Mouse (Mus musculus): ENCODE data around the gene Cenpl.
"Not testable (repeated sequence)": the region's sequence is repeated elsewhere in the genome, so short reads cannot be mapped to it uniquely, and the experiment has no call there.

Cenpl gene

DNA sequence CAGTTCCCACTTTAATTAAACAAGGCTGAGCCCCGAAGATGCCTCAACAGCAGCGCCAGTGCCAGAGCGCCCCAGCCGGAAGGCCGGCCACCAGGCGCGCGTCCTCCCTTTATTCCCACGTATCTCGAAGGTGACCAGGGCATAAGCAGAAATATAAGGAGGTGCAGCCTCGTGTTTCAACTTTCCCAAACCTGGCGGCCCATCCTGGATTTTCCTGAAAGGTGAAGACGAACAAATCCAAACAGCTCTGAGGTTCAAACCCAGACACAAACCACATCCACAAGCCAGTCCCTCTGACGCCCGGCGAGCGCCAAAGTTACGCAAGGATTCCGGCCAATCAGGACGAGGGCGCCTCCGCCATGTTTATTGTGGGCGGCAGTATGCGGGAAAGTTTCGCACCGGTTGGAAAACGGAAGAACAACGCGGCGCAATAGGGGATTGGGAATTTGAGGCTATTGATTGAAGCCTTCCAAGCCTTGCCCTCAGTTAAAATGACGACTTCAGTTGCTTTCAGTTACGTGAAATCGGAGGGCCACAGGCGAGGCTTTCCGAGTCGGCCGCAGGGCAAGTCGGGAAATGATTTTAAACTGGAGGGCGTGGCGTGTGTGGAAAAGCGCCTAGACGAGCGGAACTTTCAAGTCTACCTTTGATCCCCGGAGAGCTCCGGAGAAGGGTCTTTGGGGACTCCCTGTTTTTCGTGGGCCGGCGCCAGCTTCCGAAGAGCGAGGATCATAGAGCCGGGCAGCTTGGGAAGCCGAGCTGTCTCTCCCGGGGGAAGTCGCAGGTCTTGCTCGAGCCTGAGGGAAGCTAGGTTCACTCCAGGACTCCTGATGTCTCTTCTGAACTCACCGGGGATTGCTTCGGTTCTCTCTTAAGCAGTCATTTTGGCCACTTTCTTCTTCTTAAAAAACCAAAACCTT lies at the start of gene Cenpl, which contains the start of gene Dars2:
Gene Cenpl (plus strand): TSS at position 362 of the 920 bp plus-strand sequence.
Gene Dars2 (minus strand): TSS at position 307 of the 920 bp plus-strand sequence.
- DNase-seq (ENCODE audit: low read depth, low spot score): peak; percentile 88

DNA sequence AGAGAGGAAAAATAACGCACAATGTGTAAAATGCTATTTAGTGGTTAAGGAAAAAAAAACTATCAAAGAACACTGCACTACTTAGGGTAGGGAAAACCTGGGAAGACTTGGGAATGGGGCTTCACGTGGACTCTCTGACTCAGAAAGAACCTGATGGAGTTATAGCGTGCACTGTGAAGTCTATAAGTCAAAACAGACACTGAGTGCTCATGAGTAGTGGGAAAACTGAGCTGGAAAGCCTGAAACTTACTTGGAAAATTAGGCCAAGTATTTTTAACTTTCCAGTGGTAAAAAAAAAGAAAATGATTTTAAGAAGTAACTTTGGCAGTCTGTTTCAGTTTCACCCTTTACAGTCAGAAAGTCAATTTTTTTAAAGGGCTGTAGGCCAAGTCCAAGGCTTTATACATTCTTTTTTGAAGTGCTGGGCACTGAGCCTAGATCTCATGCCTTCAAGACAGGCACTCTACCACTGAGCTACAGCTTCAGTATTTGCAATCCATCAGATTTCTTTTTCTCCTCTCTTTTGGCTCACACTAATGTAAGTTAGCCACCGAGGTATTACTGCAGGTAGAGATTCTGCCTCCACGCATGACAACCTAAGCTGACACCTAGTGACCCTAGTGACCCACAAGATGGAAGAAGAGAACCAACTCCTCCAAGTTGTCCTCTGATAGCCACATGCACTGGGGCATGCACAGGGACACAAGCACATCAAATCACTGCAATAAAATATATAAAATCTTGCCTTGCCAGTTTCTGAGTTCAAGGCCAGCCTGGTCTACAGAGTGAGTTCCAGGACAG lies 44.9 kb upstream of the Cenpl start:
- no peak for DNase-seq (ENCODE audit: low read depth, low spot score)

DNA sequence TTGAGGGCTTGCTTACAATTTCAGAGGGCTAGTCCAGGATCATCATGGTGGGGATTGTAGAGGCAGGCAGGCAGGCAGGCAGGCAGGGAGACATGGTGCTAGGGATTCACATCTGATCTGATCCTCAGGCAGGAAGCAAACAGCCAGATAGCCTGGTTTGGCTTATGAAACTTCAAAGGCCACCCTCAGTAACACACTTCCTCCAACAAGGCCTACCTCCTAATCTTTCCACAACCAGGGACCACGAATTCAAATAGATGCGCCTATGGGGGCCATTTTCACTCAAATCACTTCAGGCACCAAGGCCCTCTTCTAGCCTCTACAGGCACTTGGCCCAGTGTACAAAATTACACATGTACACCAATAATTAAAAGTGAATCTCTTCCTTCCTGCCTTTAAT lies 43.3 kb upstream of the Cenpl start:
- DNase-seq (ENCODE audit: low read depth, low spot score): no peak

DNA sequence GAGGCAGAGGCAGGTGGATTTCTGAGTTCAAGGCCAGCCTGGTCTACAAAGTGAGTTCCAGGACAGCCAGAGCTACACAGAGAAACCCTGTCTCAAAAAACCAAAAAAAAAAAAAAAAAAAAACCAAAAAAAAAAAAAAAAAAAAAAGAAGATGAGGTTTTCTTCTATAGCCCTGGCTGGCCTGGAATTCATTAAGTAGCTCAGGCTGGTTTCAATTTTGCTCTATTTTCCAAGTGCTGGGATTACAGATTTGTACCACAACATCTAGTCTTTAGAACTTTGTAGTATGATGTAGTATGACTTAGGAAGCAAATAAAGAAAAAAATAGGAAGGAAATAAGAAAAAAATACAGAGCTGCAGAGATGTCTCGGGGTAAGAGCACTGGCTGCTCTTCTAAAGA lies 42.1 kb upstream of the Cenpl start:
- DNase-seq (ENCODE audit: low read depth, low spot score): not testable (repeated sequence)

DNA sequence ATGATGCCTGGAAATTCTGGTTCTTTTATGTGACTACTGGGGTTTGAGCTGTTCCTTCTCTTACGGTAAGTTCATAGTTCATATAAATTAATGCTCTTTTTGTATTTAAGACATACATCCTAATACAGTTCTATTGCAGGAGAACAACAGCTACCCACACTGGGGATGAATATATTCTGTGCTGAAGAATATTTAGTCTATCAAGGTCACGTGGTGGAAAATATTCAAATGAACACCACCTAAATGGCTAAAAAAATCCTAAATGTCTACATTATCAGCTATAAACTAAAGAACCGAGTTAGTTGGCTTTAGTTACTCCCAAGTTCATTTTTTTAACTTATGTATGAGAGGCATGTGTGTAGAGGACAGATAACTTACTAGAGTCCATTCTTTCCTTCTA lies 40.5 kb upstream of the Cenpl start:
- no peak for DNase-seq (ENCODE audit: low read depth, low spot score)

DNA sequence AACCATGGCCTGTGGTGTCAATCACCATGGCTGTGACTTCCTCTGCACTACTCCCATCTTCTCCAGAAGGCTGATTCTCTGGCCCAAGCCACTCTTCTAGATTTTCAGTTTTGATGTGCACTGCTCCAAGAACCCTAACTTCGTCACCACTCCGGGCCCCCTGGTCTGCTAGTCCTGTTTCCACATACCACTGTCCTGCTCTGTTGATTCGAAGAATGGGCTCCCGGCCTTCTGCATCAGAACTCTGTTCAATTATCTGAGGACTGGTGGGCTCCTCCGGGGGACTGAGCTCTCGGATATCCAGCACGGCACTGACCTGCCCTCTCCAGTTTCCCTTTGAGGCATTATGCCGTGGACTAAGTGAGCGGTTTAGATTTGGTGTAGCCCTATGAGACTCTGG lies 38.6 kb upstream of the Cenpl start:
- no peak for DNase-seq (ENCODE audit: low read depth, low spot score)

DNA sequence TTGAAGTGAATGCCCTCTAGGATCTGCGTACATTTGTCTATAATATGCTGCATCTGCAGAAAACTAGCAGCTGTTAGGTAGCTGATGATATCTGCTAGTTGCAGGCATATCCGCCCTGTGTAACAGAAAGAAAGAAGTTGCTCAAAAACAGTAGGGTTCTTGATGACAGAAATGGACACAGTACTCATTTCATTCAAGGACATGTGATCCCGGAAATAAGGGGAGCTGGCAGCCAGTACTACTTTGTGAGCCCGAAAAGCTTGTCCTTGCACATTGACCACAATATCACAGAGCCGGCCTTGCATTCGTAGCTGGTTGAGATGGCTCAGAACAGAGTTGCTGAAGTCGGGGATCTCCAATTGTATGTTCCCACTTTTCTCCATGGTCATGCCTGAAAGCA lies 38.2 kb upstream of the Cenpl start:
- no peak for DNase-seq (ENCODE audit: low read depth, low spot score)

DNA sequence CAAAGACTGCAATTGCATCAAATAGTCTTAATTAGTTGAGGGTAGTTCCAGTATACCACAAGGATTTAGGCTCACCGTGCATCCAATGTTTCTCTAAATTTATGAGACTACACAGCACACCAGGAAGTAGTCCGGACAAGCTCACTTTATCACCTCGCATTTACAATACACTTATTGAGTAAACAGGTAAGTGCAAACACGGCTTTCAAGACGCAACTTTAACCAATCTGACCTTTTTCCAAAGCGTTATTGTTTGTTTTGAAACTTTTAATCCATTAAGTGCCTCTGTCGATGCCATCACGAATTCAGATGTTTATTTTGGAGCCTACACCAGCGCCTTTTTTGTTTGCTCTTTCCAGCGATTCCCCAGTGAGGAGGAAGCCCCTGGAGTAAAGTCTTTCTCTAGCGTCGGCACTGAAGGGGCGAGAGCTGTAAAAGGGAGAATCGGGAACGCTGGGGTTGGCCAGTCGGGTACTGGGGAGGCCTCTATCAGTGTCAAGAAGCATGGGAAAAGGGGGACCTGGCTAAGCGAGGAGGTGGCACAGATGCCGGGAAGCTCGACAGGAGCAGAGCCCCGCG lies 36.6 kb upstream of the Cenpl start:
- no peak for DNase-seq (ENCODE audit: low read depth, low spot score)

DNA sequence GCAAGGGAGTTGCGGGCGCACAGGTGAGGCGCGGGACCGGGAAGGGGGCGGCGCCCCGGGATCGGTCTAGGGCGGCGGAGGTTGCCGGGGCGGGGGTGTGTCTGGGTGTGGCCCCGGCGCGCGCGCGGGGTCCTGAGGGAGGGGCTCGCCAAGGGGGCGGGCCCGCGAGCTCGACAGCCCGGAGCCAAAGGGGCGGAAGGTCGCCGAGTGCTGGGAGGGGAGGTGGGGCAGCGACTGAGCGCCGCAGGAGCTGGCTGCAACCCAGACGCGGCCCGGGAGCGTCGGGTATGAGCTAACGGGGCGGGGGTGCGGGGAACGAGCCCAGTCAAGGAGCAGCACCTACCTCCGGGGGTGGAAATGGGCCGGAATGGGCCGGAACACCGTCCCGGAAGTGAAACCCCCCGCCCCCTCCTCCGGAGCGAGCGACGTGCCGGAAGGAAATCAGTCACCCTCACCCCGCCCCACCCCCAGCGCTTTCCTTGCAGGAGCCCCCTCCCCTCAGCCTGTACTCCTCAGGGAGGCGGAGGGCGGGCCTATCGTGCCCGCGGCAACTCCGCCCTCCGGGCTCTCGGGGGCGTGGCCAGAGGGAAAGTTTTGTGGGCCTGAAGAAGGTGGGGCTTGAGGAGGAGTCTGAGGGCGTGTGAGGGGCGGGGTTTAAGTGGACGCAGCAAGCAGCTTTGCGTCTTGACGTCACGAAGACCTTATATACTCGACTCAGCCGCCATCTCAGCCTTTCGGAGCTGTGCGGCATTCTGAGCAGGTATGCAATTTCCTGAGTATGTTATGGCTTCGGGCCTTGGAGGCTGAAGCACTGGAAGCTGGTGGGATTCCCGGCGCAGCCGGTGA lies 35.9 kb upstream of the Cenpl start, which contains the start of gene Zbtb37:
Gene Zbtb37 (minus strand): TSS at position 415 of the 846 bp plus-strand sequence.
- peak; percentile 97 for DNase-seq (ENCODE audit: low read depth, low spot score)

DNA sequence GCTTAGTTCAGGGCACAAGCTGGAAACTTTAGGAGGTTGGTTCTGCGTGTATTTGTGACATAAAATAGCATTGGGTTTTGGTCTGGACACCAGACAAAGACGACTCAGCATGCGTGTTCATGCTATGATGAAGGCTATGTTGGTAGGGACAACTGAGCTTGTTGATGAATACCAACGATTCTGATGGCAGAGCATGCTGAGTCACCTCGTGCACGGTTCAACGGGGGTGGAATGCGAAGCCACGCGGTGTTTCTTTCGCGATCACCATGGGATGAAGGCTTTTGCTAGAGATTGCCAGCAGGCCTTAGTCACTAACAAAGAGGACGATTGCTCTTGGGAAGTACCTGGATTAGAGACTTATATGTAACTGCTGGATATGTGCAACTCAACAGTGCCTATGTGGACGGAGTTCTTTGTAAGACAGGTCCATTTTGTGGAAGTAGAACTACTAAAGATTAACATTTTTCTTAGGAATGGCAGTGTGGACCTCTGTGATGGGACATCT lies 35.2 kb upstream of the Cenpl start:
- DNase-seq (ENCODE audit: low read depth, low spot score): no peak

DNA sequence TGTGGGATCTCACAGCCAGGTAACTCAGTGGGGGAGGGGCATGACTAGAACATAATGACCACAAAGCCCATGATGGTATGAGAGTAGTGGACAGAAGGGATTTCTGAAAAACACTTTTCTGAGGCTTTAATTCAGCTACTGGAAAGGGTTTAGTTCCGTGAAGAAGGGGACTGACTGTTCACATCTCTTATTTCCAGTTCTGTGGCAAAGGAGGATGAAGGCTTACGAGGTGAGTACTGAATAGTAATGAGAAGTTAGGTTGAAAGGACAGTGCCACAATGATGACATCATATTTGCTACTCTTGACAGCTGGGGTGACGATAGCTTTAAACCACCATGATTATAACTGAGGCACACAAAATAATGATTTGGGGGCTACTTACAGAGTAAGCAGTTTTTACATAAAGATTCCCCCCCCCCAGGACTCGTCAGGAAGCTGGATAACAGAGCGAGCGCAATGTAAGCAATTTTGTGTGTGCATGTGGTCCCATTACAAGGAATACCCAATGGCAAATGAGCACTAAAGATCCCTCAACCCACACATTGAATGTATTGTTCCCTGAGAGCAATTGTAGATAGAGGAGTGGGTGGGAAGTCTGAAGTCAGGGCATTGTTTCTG lies 34.6 kb upstream of the Cenpl start:
- no peak for DNase-seq (ENCODE audit: low read depth, low spot score)

DNA sequence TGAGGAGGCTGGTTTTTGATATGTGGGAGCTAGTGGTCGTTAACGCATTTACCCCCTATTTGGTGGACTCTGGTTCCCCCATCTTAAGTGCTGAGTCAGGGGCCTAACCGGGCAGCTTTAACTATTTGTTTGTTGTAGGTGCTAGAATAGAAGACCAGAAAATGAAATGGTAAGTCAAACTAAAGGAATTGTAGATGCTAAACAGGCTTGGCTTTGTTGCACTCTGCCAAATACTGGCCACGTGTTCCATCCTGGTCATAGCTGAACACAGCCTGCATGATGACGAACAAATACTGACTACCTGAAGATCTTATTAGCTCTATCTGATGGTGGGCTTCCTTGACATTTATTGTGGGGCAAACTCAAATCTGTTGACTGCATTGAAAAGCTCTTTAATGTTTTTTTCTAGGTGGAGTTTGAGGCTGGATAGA lies 34.1 kb upstream of the Cenpl start:
- DNase-seq (ENCODE audit: low read depth, low spot score): no peak

DNA sequence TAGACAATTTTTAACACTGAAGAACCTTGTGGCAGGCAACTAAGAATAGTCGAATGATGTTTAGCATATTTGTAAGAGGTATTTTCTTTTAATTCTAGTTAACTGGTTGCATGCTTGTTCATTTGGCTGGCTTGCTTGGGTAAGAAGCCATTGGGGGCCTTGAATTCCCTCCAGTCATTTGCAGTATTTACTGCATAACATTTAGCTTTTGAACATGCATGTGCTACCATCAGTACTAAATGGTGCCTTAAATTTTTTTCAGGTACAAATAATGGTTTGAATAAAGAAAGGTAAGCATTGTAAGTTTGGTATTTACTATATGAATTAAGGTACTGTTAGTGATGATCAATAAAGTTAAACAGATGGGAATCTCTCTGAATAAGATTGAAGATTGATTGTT lies 33.5 kb upstream of the Cenpl start:
- no peak for DNase-seq (ENCODE audit: low read depth, low spot score)

DNA sequence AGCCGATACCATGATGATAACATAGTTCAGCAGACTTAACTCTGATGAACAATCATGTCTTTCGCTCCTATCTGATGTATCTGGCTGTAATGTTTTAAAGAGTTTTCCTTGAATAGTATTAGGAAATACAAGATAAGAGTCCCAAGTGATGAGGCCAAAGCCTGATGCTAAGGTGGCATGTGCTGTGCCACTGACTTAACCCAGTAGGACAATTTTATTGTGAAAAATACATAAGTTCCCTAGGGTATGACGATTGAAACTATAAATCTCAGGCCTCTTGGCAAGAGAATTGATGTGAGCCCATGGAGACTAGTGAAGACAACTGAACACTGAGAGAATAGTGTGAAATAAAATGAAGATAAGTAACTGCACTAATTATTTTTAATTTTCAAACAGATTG lies 32.9 kb upstream of the Cenpl start:
- DNase-seq (ENCODE audit: low read depth, low spot score): no peak

DNA sequence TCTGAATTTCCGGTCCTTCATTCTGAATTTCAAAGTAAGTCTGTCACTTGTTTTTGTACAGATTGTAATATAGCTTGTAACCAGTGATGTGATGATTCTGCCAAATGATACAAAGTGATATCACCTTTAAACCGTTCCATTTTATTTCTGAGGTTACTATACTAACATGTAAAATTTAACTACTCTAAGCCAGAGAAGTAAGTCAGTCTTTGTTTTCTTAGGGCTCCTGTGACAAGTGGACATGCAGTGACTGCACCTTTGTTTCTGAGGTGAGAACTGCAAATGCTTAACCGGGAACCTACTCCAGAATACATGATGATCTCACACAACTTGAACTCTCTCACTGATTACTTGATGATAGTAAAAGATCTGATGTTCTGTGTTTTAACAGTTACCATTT lies 32.5 kb upstream of the Cenpl start:
- DNase-seq (ENCODE audit: low read depth, low spot score): no peak

DNA sequence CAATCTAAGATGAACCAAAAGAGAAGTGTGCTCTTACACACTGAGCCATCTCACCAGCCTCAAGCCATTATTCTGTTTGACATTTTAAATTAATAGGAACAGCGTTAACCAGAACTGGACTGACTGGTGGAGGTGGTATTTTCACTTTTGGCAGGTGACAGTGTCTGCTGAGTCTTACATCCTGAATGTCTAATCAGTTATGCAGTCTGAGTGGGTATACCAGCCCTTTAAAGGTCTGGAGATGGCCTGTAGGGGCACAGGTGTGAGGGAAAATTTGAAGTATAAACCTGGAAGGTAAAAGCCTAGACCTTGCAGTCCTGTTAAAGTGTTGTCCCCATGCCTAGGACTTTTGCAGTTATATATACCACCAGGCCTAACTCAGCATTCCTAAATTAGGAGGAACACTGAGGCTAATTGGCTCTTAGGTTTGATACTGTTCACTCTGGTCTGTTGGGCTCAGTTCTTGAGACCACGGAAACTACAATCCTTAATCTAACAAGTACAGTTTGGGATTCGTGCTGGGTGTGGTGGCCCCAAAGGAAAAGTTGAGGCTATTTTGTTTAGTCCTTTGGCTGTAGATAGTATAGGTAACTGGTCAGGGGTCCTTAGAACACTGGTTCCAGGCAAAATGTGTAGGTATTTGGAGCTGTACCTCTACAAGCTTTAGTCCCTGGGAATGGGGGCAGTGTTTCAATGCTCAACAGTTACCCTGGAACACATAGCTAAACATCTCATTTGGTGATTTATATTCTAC lies 31.4 kb upstream of the Cenpl start:
- DNase-seq (ENCODE audit: low read depth, low spot score): no peak

DNA sequence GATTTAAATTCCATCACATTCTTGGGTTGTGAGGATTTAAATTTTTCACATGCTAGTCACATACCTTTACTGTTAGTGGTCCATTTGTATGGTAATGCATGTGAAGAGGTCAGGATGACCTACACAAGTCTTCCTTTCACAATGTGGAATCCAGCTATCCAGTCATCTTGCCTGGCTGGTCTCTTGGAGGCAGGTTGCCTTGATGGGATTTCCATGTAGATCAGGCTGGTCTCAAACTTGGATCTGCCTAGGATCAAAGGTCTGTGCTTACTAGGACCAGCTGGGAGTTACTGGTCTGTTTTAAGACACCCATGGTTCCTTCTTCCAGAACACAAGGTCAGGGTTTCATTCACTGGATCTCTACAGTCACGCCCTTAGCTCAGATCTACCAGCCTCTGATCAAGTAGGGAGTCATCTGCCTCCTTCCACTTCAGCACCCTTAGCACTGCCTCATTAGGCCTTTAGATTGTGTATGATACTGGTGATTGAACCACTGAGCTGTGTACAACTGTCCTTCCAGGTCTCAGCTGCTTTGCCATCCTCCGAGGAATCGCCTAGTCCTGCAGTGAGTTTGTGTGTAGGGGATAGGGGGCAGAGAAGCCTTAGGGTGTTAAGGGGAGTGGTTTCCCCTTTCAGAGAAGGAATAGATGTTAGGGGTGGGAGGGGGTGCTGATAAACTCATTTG lies 30.6 kb upstream of the Cenpl start:
- peak; percentile 81 for DNase-seq (ENCODE audit: low read depth, low spot score)

DNA sequence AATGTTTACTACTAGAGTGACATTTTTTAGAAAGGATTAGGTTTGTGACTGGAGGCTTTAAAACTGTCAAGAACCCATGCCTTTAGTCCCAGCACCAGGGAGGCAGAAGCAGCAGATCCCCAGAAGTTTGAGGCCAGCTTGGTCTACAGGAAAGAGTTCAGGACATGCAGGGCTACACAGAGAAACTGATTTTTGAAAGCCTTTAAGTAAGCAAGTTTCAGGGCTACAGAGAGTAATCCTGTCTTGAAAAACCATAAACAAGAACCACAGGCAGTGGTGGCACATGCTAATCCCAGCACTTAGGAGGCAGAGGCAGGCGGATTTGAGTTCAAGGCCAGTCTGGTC lies 30.1 kb upstream of the Cenpl start:
- no peak for DNase-seq (ENCODE audit: low read depth, low spot score)

DNA sequence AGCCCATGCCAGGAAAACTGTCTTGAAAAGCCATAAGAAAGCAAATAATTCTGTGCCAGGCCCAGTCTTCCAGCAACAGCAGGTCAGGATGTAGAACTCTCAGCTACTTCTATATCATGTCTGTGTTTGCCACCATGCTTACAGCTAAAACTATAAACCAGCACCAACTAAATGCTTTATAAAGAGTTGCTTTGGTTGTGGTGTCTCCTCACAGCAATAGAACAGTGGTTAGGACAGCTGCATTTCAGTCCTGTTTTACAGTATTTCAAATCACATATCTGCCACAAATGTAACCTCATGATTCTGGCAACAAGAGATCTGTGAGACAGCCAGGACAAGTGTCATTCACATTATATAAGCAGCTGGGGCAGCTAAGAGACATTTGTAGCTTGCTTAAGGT lies 29.7 kb upstream of the Cenpl start:
- DNase-seq (ENCODE audit: low read depth, low spot score): no peak
